Comparison of ENCODE assay signal across 27 mouse cellular contexts in the genomic region with DNA sequence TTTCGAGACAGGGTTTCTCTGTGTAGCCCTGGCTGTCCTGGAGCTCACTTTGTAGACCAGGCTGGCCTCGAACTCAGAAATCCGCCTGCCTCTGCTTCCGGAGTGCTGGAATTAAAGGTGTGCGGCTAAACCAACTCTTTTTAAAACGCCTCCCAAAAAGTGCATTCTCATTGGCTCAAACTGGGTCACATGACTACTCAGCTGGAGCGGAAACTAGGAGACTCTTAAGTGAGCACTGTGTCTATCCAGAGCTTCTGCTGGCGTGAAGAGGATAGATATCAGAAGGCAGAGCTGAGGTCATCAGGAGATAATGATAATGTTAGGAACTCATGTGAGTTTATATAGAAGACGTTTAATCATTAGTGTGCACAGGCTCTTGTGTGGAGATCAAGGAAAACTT. TPM values are rescaled to one million over a fixed set of nuclear protein-coding genes. Genes with fewer than 3 reads are reported as not detected.
DNase-seq lines count a peak whose midpoint lies in the region; ATAC-seq and TF ChIP-seq lines count a peak whose summit lies in the region.
"Had no signal": no experiment of that assay in that cellular context is flagged by ENCODE, and none has a peak within 500 bp of the region (broad histone marks: within the 10 kb centered on the region; RNA-seq: fewer than 3 reads in every experiment).

No protein-coding gene starts in this region.

- H3K4me1 ChIP-seq in testis, adult 2 months (ENCODE audit: control insufficient read depth, insufficient read depth, low read length) = no peaks in the 10 kb centered on the region
- H3K4me1 ChIP-seq in MEL (ENCODE audit: control insufficient read depth in 1 of 2, insufficient read depth in 2 of 2, low read length in 2 of 2) = no peaks in the 10 kb centered on the region
- no peaks in the 10 kb centered on the region for H3K4me1 ChIP-seq in intestine, embryonic 15.5 days (replicated peaks)
- H3K4me1 ChIP-seq: embryonic facial prominence, embryonic 13.5 days; embryonic facial prominence, embryonic 15.5 days; forebrain, embryonic 10.5 days; forebrain, embryonic 12.5 days had no signal

- H3K79me2 ChIP-seq in MEL (ENCODE audit: control insufficient read depth, insufficient read depth, low read length, poor library complexity) = no peaks in the 10 kb centered on the region

- no peak overlapping the region for H3K9ac ChIP-seq in MEL (ENCODE audit: control insufficient read depth, low read depth, low read length, poor library complexity, severe bottlenecking)
- no peak overlapping the region for H3K9ac ChIP-seq in intestine, embryonic 15.5 days
- H3K9ac ChIP-seq: embryonic facial prominence, embryonic 13.5 days; embryonic facial prominence, embryonic 15.5 days; forebrain, embryonic 12.5 days had no signal

- peak overlapping the region; percentile 11 for H3K4me3 ChIP-seq in testis, adult 2 months (ENCODE audit: control insufficient read depth, low read depth, low read length)
- no peak overlapping the region for H3K4me3 ChIP-seq in MEL (ENCODE audit: control insufficient read depth in 1 of 2, insufficient read depth in 1 of 2, low read depth in 2 of 2, low read length in 2 of 2)
- no peak overlapping the region for H3K4me3 ChIP-seq in intestine, embryonic 15.5 days (replicated peaks)
- H3K4me3 ChIP-seq: embryonic facial prominence, embryonic 13.5 days; embryonic facial prominence, embryonic 15.5 days; erythroblast, embryonic 14.5 days; forebrain, embryonic 10.5 days; forebrain, embryonic 12.5 days had no signal

- no peak for TF ChIP-seq CTCF in testis, adult 2 months (IDR thresholded peaks at IDR 0.05; ENCODE audit: control insufficient read depth, insufficient read depth, insufficient replicate concordance, low read depth, low read length)
- TF ChIP-seq CTCF in MEL (IDR thresholded peaks at IDR 0.05 in 2 of 3, conservative IDR thresholded peaks at IDR 0.05 in 1 of 3; ENCODE audit: control insufficient read depth in 1 of 3, insufficient read depth in 1 of 3, low read depth in 2 of 3, low read length in 3 of 3, poor library complexity in 1 of 3, severe bottlenecking in 1 of 3) = no peak

- H3K4me2 ChIP-seq in intestine, embryonic 15.5 days (replicated peaks) = no peak overlapping the region
- H3K4me2 ChIP-seq: embryonic facial prominence, embryonic 13.5 days; embryonic facial prominence, embryonic 15.5 days; forebrain, embryonic 12.5 days had no signal

- no peak for DNase-seq in testis, postnatal 14 days (ENCODE audit: low spot score)
- no peak for DNase-seq in MEL (ENCODE audit: low read depth, low spot score)
- peak; percentile 59 for DNase-seq in ZHBTc4 (ENCODE audit: low read depth, low spot score)
- no peak for DNase-seq in layer of hippocampus, adult 11-12 months (ENCODE audit: low spot score)
- DNase-seq: adrenal gland, adult 2 months; adrenal gland, postnatal 10 days; adrenal gland, postnatal 25 days; B cell, adult 2 months; cerebellum, adult 11 months; cerebellum, adult 18-20 months; cerebellum, adult 8-10 months; cerebellum, adult 9-11 months; cerebellum, postnatal 14 days; cerebellum, postnatal 36 days; embryo, embryonic 11 days had no signal

- no peaks in the 10 kb centered on the region for H3K36me3 ChIP-seq in testis, adult 2 months (ENCODE audit: control insufficient read depth, insufficient read depth, low read length)
- no peaks in the 10 kb centered on the region for H3K36me3 ChIP-seq in MEL (ENCODE audit: control insufficient read depth in 1 of 2, insufficient read depth in 2 of 2, low read length in 2 of 2)
- H3K36me3 ChIP-seq in intestine, embryonic 15.5 days = no peaks in the 10 kb centered on the region
- H3K36me3 ChIP-seq: embryonic facial prominence, embryonic 13.5 days; embryonic facial prominence, embryonic 15.5 days; forebrain, embryonic 10.5 days; forebrain, embryonic 12.5 days; G1E had no signal

- no peak for TF ChIP-seq EP300 in MEL (IDR thresholded peaks at IDR 0.05; ENCODE audit: low read depth in 1 of 2, low read length in 2 of 2)

- TF ChIP-seq POLR2A in testis, adult 2 months (IDR thresholded peaks at IDR 0.05; ENCODE audit: control insufficient read depth, low read depth, low read length) = no peak
- no peak for TF ChIP-seq POLR2A in MEL (IDR thresholded peaks at IDR 0.05; ENCODE audit: control insufficient read depth in 1 of 2, insufficient read depth in 1 of 2, low read depth in 1 of 2, low read length in 2 of 2, poor library complexity in 1 of 2)

- no peaks in the 10 kb centered on the region for H3K9me3 ChIP-seq in MEL (replicated peaks; ENCODE audit: insufficient read depth, low read length)
- no peaks in the 10 kb centered on the region for H3K9me3 ChIP-seq in intestine, embryonic 15.5 days
- H3K9me3 ChIP-seq: embryonic facial prominence, embryonic 13.5 days; embryonic facial prominence, embryonic 15.5 days; forebrain, embryonic 10.5 days; forebrain, embryonic 12.5 days; G1E had no signal

- H3K27ac ChIP-seq in testis, adult 2 months (ENCODE audit: control insufficient read depth, insufficient read depth, low read depth, low read length) = no peak overlapping the region
- no peak overlapping the region for H3K27ac ChIP-seq in MEL (ENCODE audit: control insufficient read depth, low read depth, low read length)
- H3K27ac ChIP-seq in intestine, embryonic 15.5 days = no peak overlapping the region
- H3K27ac ChIP-seq: embryonic facial prominence, embryonic 13.5 days; embryonic facial prominence, embryonic 15.5 days; forebrain, embryonic 10.5 days; forebrain, embryonic 12.5 days had no signal

- ATAC-seq in intestine, embryonic 15.5 days = no peak
- ATAC-seq: CD4-positive, CD25-positive, alpha-beta regulatory T cell, adult 4 months; forebrain, embryonic 14.5 days; forebrain, embryonic 16.5 days had no signal

- no peak for TF ChIP-seq RAD21 in MEL (IDR thresholded peaks at IDR 0.05; ENCODE audit: low read depth, low read length)

- no peaks in the 10 kb centered on the region for H3K27me3 ChIP-seq in testis, adult 2 months (ENCODE audit: control insufficient read depth, insufficient read depth, low read length)
- no peaks in the 10 kb centered on the region for H3K27me3 ChIP-seq in MEL (ENCODE audit: control insufficient read depth in 1 of 2, insufficient read depth in 2 of 2, low read length in 2 of 2)
- H3K27me3 ChIP-seq in intestine, embryonic 15.5 days (replicated peaks) = no peaks in the 10 kb centered on the region
- H3K27me3 ChIP-seq: embryonic facial prominence, embryonic 13.5 days; embryonic facial prominence, embryonic 15.5 days; forebrain, embryonic 12.5 days had no signal

- WGBS in intestine, embryonic 15.5 days = 81% methylated on average over 9 of the region's 9 CpGs

TF ChIP-seq in MEL, 35 proteins besides CTCF, POLR2A, EP300 and RAD21:
- TF ChIP-seq USF1 (IDR thresholded peaks at IDR 0.05; ENCODE audit: low read depth, low read length) (peak; percentile 57), POLR2AphosphoS2 (IDR thresholded peaks at IDR 0.05; ENCODE audit: low read length) (no peak), CHD1 (IDR thresholded peaks at IDR 0.05; ENCODE audit: low read depth, low read length) (no peak), KAT2A (conservative IDR thresholded peaks at IDR 0.05; ENCODE audit: low read depth, low read length) (no peak), CHD2 (IDR thresholded peaks at IDR 0.05; ENCODE audit: low read length) (no peak), MYC (IDR thresholded peaks at IDR 0.05; ENCODE audit: low read depth, low read length) (no peak), NRF1 (IDR thresholded peaks at IDR 0.05; ENCODE audit: insufficient read depth, low read depth, low read length, poor library complexity, severe bottlenecking) (no peak), MYB (IDR thresholded peaks at IDR 0.05; ENCODE audit: low read depth, low read length) (no peak)

RNA-seq across cellular contexts. Expression of a gene that starts 36.0 kb away (rescaled TPM):
- polyA plus RNA-seq in testis, adult 2 months (2012; rRNA removed) = 72.4 and 74.2 TPM in 2 replicates
- total RNA-seq in MEL (2012; rRNA removed) = not detected in 2 replicates
- polyA plus RNA-seq in MEL (2012; ENCODE audit: insufficient read depth in 1 of 2, insufficient read length in 2 of 2, low read depth in 1 of 2, low replicate concordance in 2 of 2, missing spikeins in 1 of 2) = not detected
- polyA plus RNA-seq in intestine, embryonic 15.5 days (2015; fragmentation: Nextera tagmentation; extraction: Ambion mirVana) = 9.6 and 11.3 TPM in 2 replicates
- total RNA-seq: adrenal gland, adult 2 months; common myeloid progenitor, adult 5-6 weeks had no signal
- polyA plus RNA-seq: CD4-positive, CD25-positive, alpha-beta regulatory T cell, adult 4 months; erythroblast, embryonic 14.5 days; G1E had no signal

RNA-seq across cellular contexts. Expression of a gene that starts 48.6 kb away (rescaled TPM):
- polyA plus RNA-seq in testis, adult 2 months (2012; rRNA removed) = 90.3 and 97.3 TPM in 2 replicates
- not detected in 2 replicates for total RNA-seq in MEL (2012; rRNA removed)
- polyA plus RNA-seq in MEL (2012; ENCODE audit: insufficient read depth in 1 of 2, insufficient read length in 2 of 2, low read depth in 1 of 2, low replicate concordance in 2 of 2, missing spikeins in 1 of 2) = not detected
- polyA plus RNA-seq in intestine, embryonic 15.5 days (2015; fragmentation: Nextera tagmentation; extraction: Ambion mirVana) = 2.0 and 2.4 TPM in 2 replicates
- total RNA-seq: common myeloid progenitor, adult 5-6 weeks; G1E had no signal
- polyA plus RNA-seq: CD4-positive, CD25-positive, alpha-beta regulatory T cell, adult 4 months; erythroblast, embryonic 14.5 days; G1E had no signal

Comparison
In these comparisons a context has a peak if more than half of its experiments do, and no peak if none do; other contexts are left out.
1. RNA of a gene that starts 36.0 kb away (polyA plus RNA-seq): 72.4 to 74.2 TPM in testis, adult 2 months and 9.6 to 11.3 TPM in intestine, embryonic 15.5 days; not detected in MEL; every median in the first group is over 10 times any median in the second.
2. RNA of a gene that starts 48.6 kb away (polyA plus RNA-seq): 90.3 to 97.3 TPM in testis, adult 2 months; 2.0 to 2.4 TPM in intestine, embryonic 15.5 days and not detected in MEL; every median in the first group is over 10 times any median in the second.